Mouse (Mus musculus) induced T-regulatory cell, adult 2 months (primary cell): Measurements from ENCODE around the gene Tnrc6c.
A peak's percentile ranks its signal among the peaks of the same experiment; 100 is the strongest.

Experiments
- DNase-seq: peaks from one replicate; pipeline ENCODE4 v3.0.0-alpha.2; 2012; ENCODE audit warnings: low read depth

Tnrc6c gene

DNA sequence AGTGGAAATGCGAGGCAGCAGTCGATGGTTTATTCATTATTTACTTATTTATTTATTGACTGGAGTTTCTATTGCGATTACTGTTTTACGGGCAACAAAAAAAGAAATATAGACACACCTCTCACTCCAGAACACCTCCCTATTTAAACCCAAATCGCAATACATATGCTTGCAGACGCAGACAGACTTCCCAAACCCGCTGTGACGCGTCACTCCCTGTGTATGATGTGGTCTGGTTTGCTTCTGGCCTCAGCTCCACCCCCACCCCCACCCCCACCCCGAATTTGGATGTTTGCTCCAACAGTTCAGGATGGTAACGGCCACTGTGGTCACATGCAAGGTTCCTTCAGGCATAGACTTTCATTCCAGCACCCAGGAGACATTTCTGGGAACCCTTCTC, 15.3 kb upstream of the Tnrc6c start:
- peak; percentile 43 for DNase-seq

DNA sequence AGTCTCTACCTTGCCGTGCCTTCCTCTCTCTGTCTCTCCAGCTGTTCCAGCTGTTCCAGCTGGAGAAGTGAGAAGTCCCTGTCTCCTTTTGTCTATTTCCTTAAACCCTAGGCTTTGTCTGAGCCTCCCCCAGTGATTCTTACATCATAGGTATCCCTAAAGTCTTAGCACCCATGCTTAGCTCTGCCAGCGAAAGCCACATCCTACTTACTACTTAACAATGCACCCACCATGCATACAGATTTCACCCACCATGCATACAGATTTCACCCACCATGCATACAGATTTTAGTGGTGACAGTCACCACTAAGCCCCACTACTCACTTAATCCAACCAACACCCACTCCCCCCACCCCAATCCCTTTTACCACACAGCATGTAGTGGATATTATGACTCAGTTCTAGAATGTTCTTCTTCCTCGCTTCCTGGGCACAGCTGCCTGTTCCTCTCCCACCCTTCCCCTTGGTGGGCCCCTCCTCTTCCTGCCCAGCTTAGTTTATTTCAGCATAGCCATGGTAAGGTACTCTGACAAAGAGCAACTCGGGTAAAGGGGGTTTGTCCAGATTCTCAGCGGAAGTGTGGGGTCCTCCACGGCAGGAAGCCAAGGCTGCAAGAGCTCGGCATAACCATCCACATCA, 14.6 kb upstream of the Tnrc6c start:
- peak; percentile 51 for DNase-seq

DNA sequence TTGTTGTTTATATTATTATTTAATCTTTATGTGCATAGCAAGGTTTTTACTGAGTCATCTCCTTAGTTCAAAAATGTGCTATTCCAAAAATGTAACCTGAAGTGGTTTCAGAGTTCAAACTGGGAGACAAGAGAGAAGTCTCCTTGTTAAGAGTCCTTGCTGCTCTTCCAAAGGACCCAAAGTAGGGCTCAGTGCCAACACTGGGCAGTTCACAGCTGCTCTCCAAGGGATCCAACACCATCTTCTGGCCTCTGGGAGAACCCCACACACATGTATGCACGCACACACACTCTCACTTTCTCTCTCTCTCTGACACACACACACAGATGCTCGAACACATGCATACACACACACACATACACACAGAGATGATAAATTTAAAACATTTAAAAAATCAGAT, 11.9 kb upstream of the Tnrc6c start:
- DNase-seq: no peak

DNA sequence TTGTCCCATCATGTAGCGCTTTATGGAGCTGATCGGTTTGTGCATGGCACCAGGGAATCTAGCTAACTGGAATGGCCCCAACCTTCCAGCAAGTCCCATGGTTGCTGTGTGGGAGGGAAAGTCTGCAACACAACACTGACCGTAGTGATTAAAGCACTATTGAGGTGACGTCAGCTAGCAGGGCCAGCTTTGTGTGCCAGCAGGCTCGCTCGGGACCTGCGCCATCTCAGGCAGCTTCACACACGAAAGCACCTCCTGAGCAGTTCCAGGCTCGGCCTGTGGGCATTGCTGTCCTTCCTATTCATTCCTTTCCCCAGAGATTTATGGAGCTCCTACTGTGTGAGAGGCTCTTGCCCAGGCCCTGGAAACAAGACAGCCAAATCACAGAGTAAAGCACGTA, 10.8 kb upstream of the Tnrc6c start:
- DNase-seq: no peak

DNA sequence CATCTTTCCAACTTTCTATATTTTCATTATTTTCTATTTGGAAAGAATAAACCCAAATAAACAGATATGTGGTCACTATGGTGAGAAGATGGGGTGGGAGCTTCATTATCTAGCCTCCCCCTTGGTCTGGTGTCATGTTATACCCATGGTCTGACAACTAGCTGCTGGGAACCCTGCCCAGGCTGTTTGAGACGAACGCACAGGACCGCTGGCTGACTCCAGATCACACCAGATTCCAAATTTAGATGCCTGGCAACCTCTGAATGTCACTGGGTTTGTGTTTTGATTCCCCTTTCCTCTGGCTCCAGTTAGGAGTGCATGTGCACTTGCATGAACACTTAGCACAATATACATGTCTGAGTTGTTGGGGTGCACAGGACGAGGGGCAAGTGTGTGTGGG, 7.3 kb upstream of the Tnrc6c start:
- no peak for DNase-seq

DNA sequence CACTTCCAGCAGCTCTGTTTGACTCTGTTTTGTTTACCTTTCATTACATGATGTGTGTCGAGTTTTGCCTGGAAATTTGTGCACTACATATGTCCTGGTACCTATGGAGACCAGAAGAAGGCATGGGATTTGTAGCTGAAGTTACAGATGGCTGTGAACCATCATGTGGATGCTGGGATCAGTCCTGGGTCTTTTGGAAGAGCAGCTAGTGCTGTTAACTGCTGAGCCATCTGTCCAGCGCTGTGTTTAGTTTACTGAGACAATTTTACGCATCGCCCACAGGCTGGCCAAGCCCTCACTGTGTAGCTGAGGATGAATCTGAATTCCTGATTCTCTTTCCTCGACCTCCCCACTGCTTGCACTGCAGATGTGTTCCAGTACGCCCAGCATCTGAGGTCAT, 6.1 kb upstream of the Tnrc6c start:
- DNase-seq: no peak

DNA sequence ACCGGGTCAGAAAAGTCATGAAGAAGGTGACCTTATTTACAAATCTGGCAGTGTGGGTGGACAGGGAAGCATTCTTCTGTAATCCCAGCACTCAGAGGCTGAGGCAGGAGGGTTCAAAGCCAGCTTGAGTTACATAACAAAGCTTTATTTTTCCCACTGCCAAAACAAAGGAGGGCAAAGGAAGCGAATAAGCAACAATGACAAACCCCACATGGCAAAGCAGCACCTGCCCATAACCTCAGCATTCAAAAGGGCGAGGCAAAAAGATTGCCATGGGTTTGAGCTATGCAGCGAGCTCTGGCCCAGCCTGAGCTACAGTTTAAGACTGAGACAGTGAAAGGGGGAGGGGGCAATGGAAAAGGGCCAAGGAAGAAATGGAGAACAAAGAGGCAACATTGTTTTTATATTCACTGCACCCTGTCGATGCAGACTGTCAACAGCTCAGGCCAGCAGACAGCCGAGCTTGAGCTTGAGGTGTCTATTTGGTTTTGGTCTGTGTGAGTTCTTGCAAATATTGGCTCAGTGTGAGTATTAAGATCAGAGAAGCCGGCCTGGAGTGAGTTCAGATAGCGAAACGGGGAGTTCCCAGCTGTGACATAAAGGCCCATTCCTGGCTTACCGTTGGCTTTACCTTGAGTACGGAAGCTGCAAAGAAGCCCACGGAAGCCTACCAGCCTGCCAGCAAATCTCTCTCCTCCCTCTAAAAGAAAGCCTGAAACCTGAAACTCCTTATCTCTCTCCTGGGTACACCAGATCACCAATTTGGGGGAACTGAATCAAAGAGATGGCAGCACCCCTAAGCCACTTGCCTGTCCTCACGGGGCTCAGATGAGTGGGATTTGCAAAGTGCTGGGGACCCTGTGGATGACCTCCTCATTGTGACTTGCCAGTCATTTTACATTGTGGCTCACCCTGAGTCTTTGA, 3.1 kb upstream of the Tnrc6c start:
- DNase-seq: no peak

DNA sequence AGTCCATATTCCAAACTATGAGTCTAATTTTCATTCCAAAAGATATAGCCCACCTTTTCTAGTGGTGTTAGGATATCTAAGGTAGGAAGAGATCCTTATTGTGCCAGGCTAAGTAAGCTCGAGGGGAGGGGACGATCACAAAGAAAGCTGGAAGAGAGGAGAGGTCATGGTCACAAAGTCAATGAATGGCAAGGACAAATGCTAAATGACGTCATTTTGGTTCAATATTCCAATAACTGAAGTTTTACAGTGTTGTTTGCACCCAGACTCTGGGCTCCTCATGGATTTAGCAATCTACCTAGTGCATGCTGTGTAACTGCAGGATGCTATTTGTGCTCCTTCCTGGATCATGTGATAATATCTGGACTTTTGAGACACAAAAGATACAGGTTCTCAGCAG, 1.2 kb upstream of the Tnrc6c start:
- no peak for DNase-seq

DNA sequence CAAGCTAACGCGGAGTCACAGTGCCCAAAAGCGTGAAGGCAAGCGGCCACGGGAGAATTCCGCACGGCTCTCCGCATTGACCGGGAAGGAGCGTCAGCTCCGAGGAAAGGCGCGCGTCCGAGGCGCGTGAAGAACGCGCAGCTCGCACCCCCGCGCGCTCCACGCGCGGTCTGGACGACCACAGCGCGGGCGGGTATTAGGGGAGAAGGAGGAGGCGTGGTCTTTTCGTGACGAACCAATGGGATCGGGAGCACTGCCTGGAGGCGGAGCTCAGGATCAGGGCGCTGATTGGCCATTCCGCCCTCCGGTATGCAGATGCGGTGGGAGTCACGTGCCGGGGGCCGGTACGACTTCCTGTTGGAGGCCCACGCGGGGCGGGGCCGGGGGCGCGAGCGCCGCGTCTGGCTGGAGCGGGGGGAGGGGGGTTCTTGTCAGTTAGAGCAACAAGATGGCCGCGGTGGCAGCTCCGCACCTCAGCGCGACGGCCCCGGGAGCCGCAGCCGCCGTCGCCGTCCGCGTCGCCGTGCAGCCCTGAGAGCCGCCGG, 363 bp downstream of the Tnrc6c start:
- DNase-seq: peak; percentile 99

DNA sequence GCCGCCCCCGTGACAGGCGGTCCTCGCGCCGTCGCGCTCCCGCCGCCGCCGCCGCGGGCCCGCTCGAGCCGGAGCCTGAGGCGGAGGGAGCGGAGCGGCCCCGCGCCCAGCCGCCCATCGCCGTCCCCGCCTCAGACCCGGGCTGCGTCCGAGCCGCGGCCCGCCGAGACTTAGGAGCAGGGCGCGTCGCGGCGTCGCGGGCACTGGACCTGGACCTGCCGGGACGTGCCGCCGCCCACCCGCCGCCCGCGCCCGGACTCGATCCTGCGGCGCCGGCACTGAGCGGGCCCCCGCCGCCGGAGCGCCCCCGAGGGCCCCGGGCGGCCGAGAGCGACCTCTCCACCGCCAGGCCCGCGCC, 824 bp downstream of the Tnrc6c start:
- DNase-seq: peak; percentile 38

DNA sequence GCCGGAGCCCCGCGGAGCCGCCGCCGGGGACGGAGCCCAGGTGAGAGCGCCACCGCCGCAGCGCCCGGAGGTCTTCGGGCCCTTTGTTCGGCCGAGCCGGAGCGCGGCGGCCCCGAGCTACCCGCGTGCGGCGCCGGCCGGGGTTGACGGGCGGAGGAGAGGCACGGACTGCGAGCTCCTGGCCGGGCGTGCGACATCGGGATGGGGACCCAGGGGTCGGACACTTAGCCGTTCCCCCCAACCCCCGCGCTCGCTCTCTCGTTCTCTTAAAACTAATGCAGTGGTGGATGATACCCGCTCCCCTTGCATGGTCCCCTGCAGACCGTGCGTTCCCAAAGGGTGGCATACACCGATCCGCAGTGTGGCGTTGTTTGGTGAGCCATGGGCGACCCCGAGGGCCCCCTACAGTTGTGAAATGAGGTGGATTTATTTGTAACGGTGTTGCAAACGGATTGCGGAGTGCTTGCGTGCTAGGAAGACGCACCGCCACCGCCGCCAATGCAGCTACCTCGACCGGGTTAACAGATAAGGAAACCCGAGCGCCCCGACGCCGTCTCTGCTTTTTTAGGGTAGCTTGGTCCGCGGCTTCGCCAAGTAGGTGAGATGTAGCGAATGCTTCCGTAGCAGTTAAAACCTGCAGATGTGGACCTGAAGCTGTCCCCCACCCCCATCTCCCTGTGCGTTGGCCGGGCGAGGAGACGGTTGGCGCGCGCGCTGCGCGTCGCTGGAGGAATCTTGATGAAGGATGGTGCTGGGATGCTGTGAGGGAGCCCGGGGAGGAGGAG, 1.4 kb downstream of the Tnrc6c start:
- peak; percentile 70 for DNase-seq

DNA sequence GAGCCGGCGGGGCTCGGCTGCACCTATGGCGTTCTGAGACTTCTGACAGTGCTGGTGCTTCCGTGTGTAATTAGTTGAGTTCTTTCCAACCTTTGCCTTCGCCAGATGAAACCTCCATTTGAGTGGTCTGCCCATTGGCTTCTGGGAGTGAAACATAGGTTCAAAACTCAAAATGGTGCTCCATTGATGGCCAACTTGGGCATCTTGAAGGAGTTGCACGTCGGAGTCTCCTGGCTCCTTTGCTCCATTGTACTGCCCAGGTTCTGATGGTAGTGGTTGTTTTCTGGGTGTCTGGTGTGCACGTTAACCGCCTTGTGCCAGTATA, 1.9 kb downstream of the Tnrc6c start:
- no peak for DNase-seq

DNA sequence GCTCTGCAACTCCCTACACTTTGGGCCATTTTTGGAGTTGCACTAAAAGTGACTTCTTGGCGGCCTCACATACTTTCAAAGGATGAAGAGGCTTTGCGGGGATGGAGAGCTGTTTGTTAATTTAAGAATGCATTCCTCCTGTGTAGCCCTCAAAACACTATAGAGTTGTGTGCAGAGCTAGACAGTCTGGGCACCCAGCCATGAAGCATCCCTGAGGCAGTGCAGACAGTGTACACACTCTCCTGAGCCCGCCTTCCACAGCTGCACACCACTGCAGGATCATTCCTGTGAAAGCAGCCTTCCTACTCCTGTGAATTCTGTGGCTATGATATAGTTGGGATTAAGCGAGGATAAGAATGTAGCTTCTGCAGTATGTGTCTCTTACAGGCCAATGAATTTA, 4.9 kb downstream of the Tnrc6c start:
- DNase-seq: no peak

DNA sequence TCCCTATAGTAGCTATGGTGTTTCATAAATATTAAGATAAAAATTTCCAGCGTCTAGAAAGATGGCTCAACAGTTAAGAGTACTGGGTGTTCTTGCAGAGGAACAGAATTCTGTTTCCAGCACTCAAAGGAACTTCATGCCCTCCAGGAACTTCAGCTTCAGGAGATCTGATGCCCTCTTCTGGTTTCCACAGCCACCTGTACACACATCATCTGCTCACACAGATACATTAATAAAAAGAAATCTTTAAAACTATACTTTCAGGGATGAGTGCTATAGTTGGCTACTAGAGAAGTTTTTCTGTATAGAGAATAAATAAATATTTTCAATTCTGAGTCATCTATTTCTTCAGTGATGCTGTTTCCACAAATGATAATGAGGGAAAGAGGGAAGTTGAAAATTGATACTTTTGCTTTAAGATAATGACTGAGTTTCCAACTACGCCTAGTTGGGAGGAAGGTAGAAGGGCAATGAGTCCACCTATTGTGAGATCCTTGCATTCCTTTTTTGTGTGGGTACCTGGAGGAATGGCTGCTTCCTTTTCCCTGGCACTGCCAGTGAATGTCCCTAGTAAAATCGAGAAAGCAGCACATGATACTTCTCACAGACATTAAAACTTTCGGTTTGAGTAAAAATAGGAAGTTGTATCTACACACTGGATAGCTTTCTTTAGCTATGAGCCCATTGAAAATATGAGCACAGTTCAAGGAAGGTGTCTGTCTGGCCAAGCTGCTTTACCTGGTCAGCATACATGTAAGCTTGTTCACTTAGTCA, 9.1 kb downstream of the Tnrc6c start:
- no peak for DNase-seq

DNA sequence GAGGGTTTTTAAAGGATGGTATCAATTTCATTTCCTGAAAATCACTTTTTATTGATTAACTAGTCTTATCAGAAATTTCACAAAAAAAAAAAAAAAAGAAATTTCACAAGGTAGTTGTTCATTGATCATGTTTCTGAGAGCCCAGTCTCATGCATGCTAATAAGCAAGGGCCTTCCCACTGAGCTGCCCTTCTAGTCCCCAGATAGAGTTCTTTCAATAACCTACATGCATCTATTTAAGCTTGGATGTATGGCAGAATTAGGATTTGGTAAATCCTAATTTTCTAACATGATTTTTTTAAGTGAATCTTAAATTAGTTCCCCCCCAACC, 9.7 kb downstream of the Tnrc6c start:
- DNase-seq: no peak

DNA sequence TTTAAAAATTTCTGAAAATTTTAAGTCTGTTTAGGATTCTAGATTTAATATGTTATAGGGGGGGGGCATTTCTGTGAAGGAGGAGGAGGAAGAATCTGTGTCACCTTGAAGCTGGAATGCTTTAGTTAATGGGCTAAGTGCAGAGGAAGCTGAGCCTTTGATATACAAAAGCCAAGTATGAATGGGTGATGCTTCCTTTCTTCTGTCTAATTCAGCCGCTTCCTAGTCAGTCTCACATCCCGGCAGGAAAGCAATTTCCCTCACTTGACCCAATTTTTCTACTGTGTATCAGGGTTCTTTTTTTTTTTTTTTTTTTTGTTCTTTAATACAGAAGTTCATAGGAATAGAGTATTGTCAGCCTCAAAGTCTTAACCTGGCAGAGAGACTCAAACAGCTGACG, 11.1 kb downstream of the Tnrc6c start:
- DNase-seq: no peak

DNA sequence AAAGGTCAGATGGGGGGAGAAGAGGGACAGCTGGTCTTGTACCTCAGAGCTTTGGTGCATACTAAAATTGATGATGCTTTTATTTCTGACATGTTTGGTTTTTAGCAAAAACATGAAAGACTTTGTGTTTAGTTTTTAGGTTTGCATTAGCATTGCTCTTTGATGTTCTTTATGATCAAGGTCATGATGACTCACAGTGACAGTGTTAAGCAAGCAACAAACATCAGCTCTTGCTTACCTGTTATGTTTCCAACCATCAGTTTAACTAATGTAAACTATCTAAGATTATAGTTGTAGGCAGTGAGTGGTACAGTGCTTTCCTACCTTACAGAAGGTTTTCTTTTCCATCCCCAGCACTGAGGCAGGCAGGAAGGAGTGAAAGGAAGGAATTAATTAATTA, 12.5 kb downstream of the Tnrc6c start:
- DNase-seq: peak; percentile 40

DNA sequence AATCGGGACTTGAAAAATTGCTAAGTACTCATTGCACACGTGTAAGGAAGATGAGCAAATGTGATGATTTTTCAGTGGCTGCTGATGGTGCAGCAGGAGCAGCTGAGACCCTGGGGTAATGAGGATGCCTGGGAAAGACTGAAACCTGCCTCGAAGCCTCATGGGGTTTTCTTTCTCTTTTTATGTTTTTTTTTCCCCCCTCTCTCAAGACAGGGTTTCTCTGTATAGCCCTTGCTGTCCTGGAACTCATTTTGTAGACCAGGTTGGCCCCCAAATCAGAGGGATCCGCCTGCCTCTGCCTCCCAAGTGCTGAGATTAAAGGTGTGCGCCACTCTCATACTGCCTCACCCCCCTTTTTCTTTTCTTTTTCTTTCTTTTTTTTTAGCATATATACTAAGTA, 13.1 kb downstream of the Tnrc6c start:
- no peak for DNase-seq

DNA sequence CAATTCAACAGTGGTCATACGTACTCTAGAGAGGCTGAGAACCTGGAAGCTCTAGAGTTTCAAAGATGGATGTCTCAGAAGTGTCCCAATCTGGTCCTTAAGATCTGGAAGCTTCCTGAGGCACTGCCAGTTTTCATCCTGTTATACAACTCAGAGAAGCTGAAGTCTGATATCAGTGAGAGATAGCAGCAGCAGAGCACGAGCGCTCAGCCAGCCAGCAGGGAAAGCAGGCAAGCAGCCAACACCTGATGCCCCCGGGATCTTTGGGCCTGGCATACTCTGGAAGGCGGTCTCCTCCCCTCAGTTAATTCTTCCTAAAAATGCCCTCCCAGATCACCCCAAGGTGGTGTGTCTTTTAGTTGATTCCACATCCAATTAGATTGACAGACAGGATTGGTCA, 13.7 kb downstream of the Tnrc6c start:
- DNase-seq: no peak

DNA sequence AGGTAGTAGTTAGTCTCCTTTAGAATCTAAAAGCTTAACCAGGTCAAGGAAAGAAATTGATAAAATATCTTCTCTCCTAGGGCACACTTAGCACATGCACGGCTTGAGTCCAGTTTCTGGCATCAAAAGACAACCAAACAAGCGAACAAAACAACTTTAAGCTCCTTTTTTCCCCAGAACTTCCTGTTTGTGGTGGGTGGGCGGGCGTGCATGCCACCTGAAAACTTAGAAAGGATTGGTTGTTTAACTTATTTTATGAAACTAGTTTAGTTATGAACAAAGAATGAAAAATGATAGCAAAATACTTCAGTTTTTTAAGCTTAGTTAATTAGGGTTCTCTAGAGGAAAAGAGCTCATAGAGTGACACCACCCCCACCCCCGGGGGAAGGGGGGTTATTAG, 17.5 kb downstream of the Tnrc6c start:
- DNase-seq: peak; percentile 56

DNA sequence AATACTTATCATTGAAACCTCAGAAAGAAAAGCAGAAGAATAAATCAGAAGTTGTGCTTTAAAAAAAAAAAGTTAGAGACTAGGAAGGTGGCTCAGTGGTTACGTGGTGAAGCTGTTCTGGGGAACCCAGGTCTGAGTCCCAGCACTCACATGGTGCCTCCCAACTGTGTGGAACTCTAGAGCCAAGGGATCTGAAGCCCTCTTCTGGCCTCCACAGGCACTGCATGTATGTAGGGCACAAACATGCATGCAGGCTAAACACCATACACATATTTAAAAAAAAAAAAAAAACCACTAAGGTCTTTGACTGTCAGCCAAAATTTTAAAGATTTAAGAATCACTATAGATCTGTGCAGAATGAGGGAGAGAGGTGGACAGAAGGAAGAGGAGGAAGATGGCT, 20.4 kb downstream of the Tnrc6c start:
- peak; percentile 48 for DNase-seq

DNA sequence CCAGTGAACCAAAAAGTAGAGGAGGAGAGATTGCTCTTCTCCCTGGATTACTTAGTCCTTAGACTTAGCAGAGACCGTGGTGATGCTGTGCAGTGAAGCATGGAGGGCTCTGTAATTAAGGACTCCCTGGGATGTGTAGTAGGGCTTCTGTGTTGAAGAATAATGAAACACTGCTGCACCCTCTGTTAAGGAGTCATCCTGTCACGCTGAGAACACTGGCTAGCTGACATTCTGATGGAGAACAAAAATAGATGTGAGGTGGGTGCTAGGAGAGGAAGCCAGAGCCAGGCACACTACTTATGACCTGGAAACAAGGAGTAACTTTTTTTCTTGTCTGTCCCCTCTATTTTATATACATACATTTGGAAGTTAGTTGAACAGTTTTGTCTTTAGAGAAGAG, 22.6 kb downstream of the Tnrc6c start:
- no peak for DNase-seq
